Mouse (Mus musculus): ENCODE data around the gene Angpt4. TPM values are rescaled to one million over a fixed set of nuclear protein-coding genes. Genes with fewer than 3 reads are reported as not detected.

Gene Angpt4
- polyA plus RNA-seq, 1 experiment from 2014 or later, result not detected

- Histone ChIP-seq H3K27ac (peak overlapping the region; percentile 88), H3K36me3 (ENCODE audit: poor library complexity, severe bottlenecking) (peaks cover 27% of the 10 kb centered on the region), H3K4me3 (peak overlapping the region; percentile 12), H3K4me1 (peaks cover 87% of the 10 kb centered on the region), H3K4me2 (peak overlapping the region; percentile 81), H3K27me3 (no peaks in the 10 kb centered on the region), H3K9ac (peak overlapping the region; percentile 49; the same call in 1 of the 2 replicates), H3K9me3 (replicated peaks) (no peaks in the 10 kb centered on the region)
- no peak for ATAC-seq
- 72% methylated on average over 2 of the region's 2 CpGs for WGBS
Measured at GRCm38 (mm10) chr2:151967792-151968191, 56.8 kb downstream of the Angpt4 start.

- no peaks in the 10 kb centered on the region for H3K27me3 ChIP-seq
- H3K4me2 ChIP-seq, result peak overlapping the region; percentile 81
- H3K4me1 ChIP-seq, result peaks cover 88% of the 10 kb centered on the region
- H3K9ac ChIP-seq, result no peak overlapping the region
- no peak for ATAC-seq
- peaks cover 27% of the 10 kb centered on the region for H3K36me3 ChIP-seq (ENCODE audit: poor library complexity, severe bottlenecking)
- peak overlapping the region; percentile 48 for H3K4me3 ChIP-seq
- 72% methylated on average over 8 of the region's 8 CpGs for WGBS
- H3K9me3 ChIP-seq (replicated peaks), result no peaks in the 10 kb centered on the region
- peak overlapping the region; percentile 88; the same call in 1 of the 2 replicates for H3K27ac ChIP-seq
Measured at GRCm38 (mm10) chr2:151968451-151968850, 57.4 kb downstream of the Angpt4 start.

GRCm38 (mm10) chr2:151968986-151969385, 58.0 kb downstream of the Angpt4 start:
- peak overlapping the region; percentile 37; the same call in 1 of the 2 replicates for H3K9ac ChIP-seq
- ATAC-seq, result no peak
- no peaks in the 10 kb centered on the region for H3K9me3 ChIP-seq (replicated peaks)
- WGBS, result 88% methylated on average over 7 of the region's 7 CpGs
- 0 out of 2 replicates have a peak, but pooled peaks cover 2% of the 10 kb centered on the region for H3K27me3 ChIP-seq
- peaks cover 27% of the 10 kb centered on the region for H3K36me3 ChIP-seq (ENCODE audit: poor library complexity, severe bottlenecking)
- peaks cover 88% of the 10 kb centered on the region for H3K4me1 ChIP-seq
- peak overlapping the region; percentile 81 for H3K4me2 ChIP-seq
- peak overlapping the region; percentile 51; the same call in 1 of the 2 replicates for H3K27ac ChIP-seq
- H3K4me3 ChIP-seq, result peak overlapping the region; percentile 48

GRCm38 (mm10) chr2:151969396-151969795, 58.4 kb downstream of the Angpt4 start:
- Histone ChIP-seq H3K9ac (peak overlapping the region; percentile 37; the same call in 1 of the 2 replicates), H3K4me3 (peak overlapping the region; percentile 48), H3K27ac (peak overlapping the region; percentile 51; the same call in 1 of the 2 replicates), H3K4me1 (peaks cover 88% of the 10 kb centered on the region), H3K4me2 (peak overlapping the region; percentile 81), H3K9me3 (replicated peaks) (no peaks in the 10 kb centered on the region), H3K27me3 (0 out of 2 replicates have a peak, but pooled peaks cover 6% of the 10 kb centered on the region), H3K36me3 (ENCODE audit: poor library complexity, severe bottlenecking) (peaks cover 27% of the 10 kb centered on the region)
- no peak for ATAC-seq
- 96% methylated on average over 6 of the region's 6 CpGs for WGBS

GRCm38 (mm10) chr2:151970191-151971172, 59.5 kb downstream of the Angpt4 start:
- Histone ChIP-seq H3K27me3 (0 out of 2 replicates have a peak, but pooled peaks cover 6% of the 10 kb centered on the region), H3K36me3 (ENCODE audit: poor library complexity, severe bottlenecking) (peaks cover 27% of the 10 kb centered on the region), H3K4me1 (peaks cover 87% of the 10 kb centered on the region), H3K27ac (peak overlapping the region; percentile 91), H3K9ac (peak overlapping the region; percentile 86), H3K9me3 (replicated peaks) (no peaks in the 10 kb centered on the region), H3K4me3 (peak overlapping the region; percentile 48), H3K4me2 (peak overlapping the region; percentile 81)
- WGBS, result 43% methylated on average over 53 of the region's 53 CpGs
- peak; percentile 92 for ATAC-seq

GRCm38 (mm10) chr2:151971748-151972147, 60.7 kb downstream of the Angpt4 start:
- Histone ChIP-seq H3K36me3 (ENCODE audit: poor library complexity, severe bottlenecking) (peaks cover 34% of the 10 kb centered on the region), H3K9me3 (replicated peaks) (no peaks in the 10 kb centered on the region), H3K9ac (no peak overlapping the region), H3K4me2 (peak overlapping the region; percentile 81; the same call in 1 of the 2 replicates), H3K4me1 (peaks cover 88% of the 10 kb centered on the region), H3K27ac (no peak overlapping the region; the same call in 1 of the 2 replicates), H3K27me3 (0 out of 2 replicates have a peak, but pooled peaks cover 6% of the 10 kb centered on the region), H3K4me3 (no peak overlapping the region)
- 92% methylated on average over 5 of the region's 5 CpGs for WGBS
- ATAC-seq, result no peak

- peak overlapping the region; percentile 79 for H3K27ac ChIP-seq
- H3K4me3 ChIP-seq, result peak overlapping the region; percentile 31
- 0 out of 2 replicates have a peak, but pooled peaks cover 6% of the 10 kb centered on the region for H3K27me3 ChIP-seq
- H3K4me1 ChIP-seq, result peaks cover 88% of the 10 kb centered on the region
- no peaks in the 10 kb centered on the region for H3K9me3 ChIP-seq (replicated peaks)
- peak overlapping the region; percentile 54 for H3K9ac ChIP-seq
- ATAC-seq, result peak; percentile 44
- WGBS, result 9% methylated on average over 23 of the region's 23 CpGs
- peaks cover 38% of the 10 kb centered on the region for H3K36me3 ChIP-seq (ENCODE audit: poor library complexity, severe bottlenecking)
- peak overlapping the region; percentile 65 for H3K4me2 ChIP-seq
Measured at GRCm38 (mm10) chr2:151972880-151973594, 62.0 kb downstream of the Angpt4 start.

GRCm38 (mm10) chr2:151973595-151974562, 62.9 kb downstream of the Angpt4 start:
- H3K36me3 ChIP-seq (ENCODE audit: poor library complexity, severe bottlenecking), result peaks cover 30% of the 10 kb centered on the region
- WGBS, result 5% methylated on average over 36 of the region's 36 CpGs
- H3K27me3 ChIP-seq, result 0 out of 2 replicates have a peak, but pooled peaks cover 6% of the 10 kb centered on the region
- peak overlapping the region; percentile 54 for H3K9ac ChIP-seq
- H3K9me3 ChIP-seq (replicated peaks), result no peaks in the 10 kb centered on the region
- ATAC-seq, result no peak
- peak overlapping the region; percentile 79 for H3K27ac ChIP-seq
- H3K4me3 ChIP-seq, result peak overlapping the region; percentile 31
- peak overlapping the region; percentile 65 for H3K4me2 ChIP-seq
- H3K4me1 ChIP-seq, result peaks cover 88% of the 10 kb centered on the region

GRCm38 (mm10) chr2:151975295-151975694, 64.3 kb downstream of the Angpt4 start:
- Histone ChIP-seq H3K27ac (no peak overlapping the region), H3K36me3 (ENCODE audit: poor library complexity, severe bottlenecking) (peaks cover 16% of the 10 kb centered on the region; the same call in 1 of the 2 replicates), H3K4me2 (no peak overlapping the region), H3K9ac (no peak overlapping the region), H3K9me3 (replicated peaks) (no peaks in the 10 kb centered on the region), H3K4me3 (no peak overlapping the region), H3K4me1 (peaks cover 84% of the 10 kb centered on the region), H3K27me3 (0 out of 2 replicates have a peak, but pooled peaks cover 6% of the 10 kb centered on the region)
- no peak for ATAC-seq
- WGBS, result 91% methylated on average over 5 of the region's 5 CpGs

- no peak for ATAC-seq
- H3K9ac ChIP-seq, result peak overlapping the region; percentile 16; the same call in 1 of the 2 replicates
- H3K9me3 ChIP-seq (replicated peaks), result no peaks in the 10 kb centered on the region
- peaks cover 13% of the 10 kb centered on the region; the same call in 1 of the 2 replicates for H3K36me3 ChIP-seq (ENCODE audit: poor library complexity, severe bottlenecking)
- H3K27ac ChIP-seq, result no peak overlapping the region
- H3K27me3 ChIP-seq, result 0 out of 2 replicates have a peak, but pooled peaks cover 6% of the 10 kb centered on the region
- 87% methylated on average over 3 of the region's 3 CpGs for WGBS
- H3K4me1 ChIP-seq, result peaks cover 81% of the 10 kb centered on the region
- H3K4me3 ChIP-seq, result no peak overlapping the region
- no peak overlapping the region for H3K4me2 ChIP-seq
Measured at GRCm38 (mm10) chr2:151976067-151976466, 65.1 kb downstream of the Angpt4 start.
